Mouse (Mus musculus): ENCODE data around the gene Ly86.
A peak's percentile ranks its signal among the peaks of the same experiment; 100 is the strongest.

The Ly86 gene

GRCm38 (mm10) chr13:37431707-37432106 is 86.7 kb downstream of the Ly86 start:
- DNase-seq (ENCODE audit: low spot score): no peak

- no peak for DNase-seq (ENCODE audit: low spot score)
Observed at GRCm38 (mm10) chr13:37432653-37433052, 87.6 kb downstream of the Ly86 start.

GRCm38 (mm10) chr13:37433142-37433541 is 88.1 kb downstream of the Ly86 start:
- no peak for DNase-seq (ENCODE audit: low spot score)

GRCm38 (mm10) chr13:37433730-37434129 is 88.7 kb downstream of the Ly86 start:
- no peak for DNase-seq (ENCODE audit: low spot score)

- peak; percentile 52 for DNase-seq (ENCODE audit: low spot score)
Observed at GRCm38 (mm10) chr13:37434137-37434772, 89.2 kb downstream of the Ly86 start.

- DNase-seq (ENCODE audit: low spot score): no peak
Observed at GRCm38 (mm10) chr13:37434841-37435240, 89.8 kb downstream of the Ly86 start.

GRCm38 (mm10) chr13:37436267-37437013 is 91.4 kb downstream of the Ly86 start:
- no peak for DNase-seq (ENCODE audit: low spot score)

- DNase-seq (ENCODE audit: low spot score): no peak
Observed at GRCm38 (mm10) chr13:37438788-37439187, 93.8 kb downstream of the Ly86 start.

- DNase-seq (ENCODE audit: low spot score): no peak
Observed at GRCm38 (mm10) chr13:37439477-37439876, 94.5 kb downstream of the Ly86 start.

- no peak for DNase-seq (ENCODE audit: low spot score)
Observed at GRCm38 (mm10) chr13:37439941-37440340, 94.9 kb downstream of the Ly86 start.

GRCm38 (mm10) chr13:37440593-37441307 is 95.7 kb downstream of the Ly86 start:
- DNase-seq (ENCODE audit: low spot score): no peak

- no peak for DNase-seq (ENCODE audit: low spot score)
Observed at GRCm38 (mm10) chr13:37442058-37442457, 97.0 kb downstream of the Ly86 start.

GRCm38 (mm10) chr13:37442531-37442930 is 97.5 kb downstream of the Ly86 start:
- DNase-seq (ENCODE audit: low spot score): no peak

- DNase-seq (ENCODE audit: low spot score): no peak
Observed at GRCm38 (mm10) chr13:37446699-37447258, 101.8 kb downstream of the Ly86 start.

GRCm38 (mm10) chr13:37451021-37451420 is 106.0 kb downstream of the Ly86 start:
- no peak for DNase-seq (ENCODE audit: low spot score)

GRCm38 (mm10) chr13:37451471-37451870 is 106.5 kb downstream of the Ly86 start:
- DNase-seq (ENCODE audit: low spot score): no peak

- no peak for DNase-seq (ENCODE audit: low spot score)
Observed at GRCm38 (mm10) chr13:37452022-37452941, 107.3 kb downstream of the Ly86 start.

GRCm38 (mm10) chr13:37453203-37453602 is 108.2 kb downstream of the Ly86 start:
- peak; percentile 59 for DNase-seq (ENCODE audit: low spot score)

- no peak for DNase-seq (ENCODE audit: low spot score)
Observed at GRCm38 (mm10) chr13:37454356-37454755, 109.3 kb downstream of the Ly86 start.

GRCm38 (mm10) chr13:37455561-37455960 is 110.6 kb downstream of the Ly86 start:
- DNase-seq (ENCODE audit: low spot score): no peak

GRCm38 (mm10) chr13:37457007-37457827 is 112.2 kb downstream of the Ly86 start:
- DNase-seq (ENCODE audit: low spot score): no peak
